Mouse (Mus musculus): Measurements from ENCODE around the gene Cluap1. TPM values are rescaled to one million over a fixed set of nuclear protein-coding genes. Genes with fewer than 3 reads are reported as not detected.

Gene Cluap1
- polyA plus RNA-seq, 1 experiment from 2014 or later: 25.2 TPM

Small RNA genes within 50 kb of the gene (microRNA-seq; reads per million reads assigned to microRNA genes)
- gene Gm23493: not detected

Other genes starting within 250 kb of the Cluap1 start
- 0.07 TPM in 1 of 2 replicates, not detected in the other for gene Mefv, start 190.7 kb upstream of the Cluap1 start, polyA plus RNA-seq (2014; fragmentation: Nextera tagmentation; extraction: Ambion mirVana)
- 26.7 and 27.7 TPM in 2 replicates for gene Zfp263, start 164.7 kb upstream of the Cluap1 start, polyA plus RNA-seq (2014; fragmentation: Nextera tagmentation; extraction: Ambion mirVana)
- gene Olfr15, start 77.9 kb upstream of the Cluap1 start, polyA plus RNA-seq (2014; fragmentation: Nextera tagmentation; extraction: Ambion mirVana): not detected in 2 replicates
- 1.1 and 1.3 TPM in 2 replicates for gene Zfp174, start 61.5 kb upstream of the Cluap1 start, polyA plus RNA-seq (2014; fragmentation: Nextera tagmentation; extraction: Ambion mirVana)
- gene Naa60, start 36.4 kb upstream of the Cluap1 start, polyA plus RNA-seq (2014; fragmentation: Nextera tagmentation; extraction: Ambion mirVana): 66.2 and 66.5 TPM in 2 replicates
- 9.5 and 9.6 TPM in 2 replicates for gene Zfp597, start 24.2 kb upstream of the Cluap1 start, polyA plus RNA-seq (2014; fragmentation: Nextera tagmentation; extraction: Ambion mirVana)
- gene Gm20695, start 24.2 kb upstream of the Cluap1 start, polyA plus RNA-seq (2014; fragmentation: Nextera tagmentation; extraction: Ambion mirVana): 1.5 TPM in 1 of 2 replicates, not detected in the other
- 3.5 and 5.5 TPM in 2 replicates for gene 1700037C18Rik, start 112 bp upstream of the Cluap1 start, polyA plus RNA-seq (2014; fragmentation: Nextera tagmentation; extraction: Ambion mirVana)
- gene Nlrc3, start 67.8 kb downstream of the Cluap1 start, polyA plus RNA-seq (2014; fragmentation: Nextera tagmentation; extraction: Ambion mirVana): 0.92 and 1.1 TPM in 2 replicates
- gene Slx4, start 95.0 kb downstream of the Cluap1 start, polyA plus RNA-seq (2014; fragmentation: Nextera tagmentation; extraction: Ambion mirVana): 31.2 and 35.4 TPM in 2 replicates
- 6.1 and 6.8 TPM in 2 replicates for gene Dnase1, start 128.1 kb downstream of the Cluap1 start, polyA plus RNA-seq (2014; fragmentation: Nextera tagmentation; extraction: Ambion mirVana)
- 83.7 and 85.7 TPM in 2 replicates for gene Trap1, start 169.0 kb downstream of the Cluap1 start, polyA plus RNA-seq (2014; fragmentation: Nextera tagmentation; extraction: Ambion mirVana)

All from neural tube, embryonic 11.5 days (tissue).